Mouse (Mus musculus): ENCODE data around the gene Crygd. TPM values are rescaled to one million over a fixed set of nuclear protein-coding genes. Genes with fewer than 3 reads are reported as not detected.

Crygd gene
- not detected in 2 replicates for polyA plus RNA-seq (2015; fragmentation: Nextera tagmentation; extraction: Ambion mirVana)

DNA sequence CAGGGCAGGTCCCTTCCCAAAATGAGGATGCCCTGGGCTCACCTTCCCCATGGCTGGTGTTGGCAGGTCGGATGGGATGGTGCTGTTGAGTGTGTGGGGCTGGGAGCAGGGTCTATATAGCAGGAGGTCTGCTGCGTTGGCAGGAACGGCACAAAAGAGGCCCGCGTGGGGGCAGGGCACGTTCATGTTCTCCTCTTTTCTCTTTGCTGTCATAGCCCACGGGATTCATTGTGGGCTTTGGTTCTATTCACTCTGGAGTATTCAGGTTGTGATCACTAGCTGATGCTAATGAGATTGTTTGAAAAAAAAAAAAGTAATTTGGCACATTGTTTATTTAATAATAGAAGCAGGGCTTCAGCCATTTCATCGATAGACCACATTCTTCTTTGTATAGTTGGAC, at the start of gene Crygd:
Gene Crygd (minus strand): TSS at position 101 of the 400 bp plus-strand sequence.
- Histone ChIP-seq H3K27ac (ENCODE audit: low read depth, low read length) (no peak within 1 kb of the TSS), H3K27me3 (replicated peaks; ENCODE audit: control insufficient read depth, insufficient read depth, low read length) (no peaks in the 10 kb centered on the region), H3K4me3 (ENCODE audit: low read length) (no peak within 1 kb of the TSS), H3K4me2 (ENCODE audit: low read length) (no peak within 1 kb of the TSS), H3K9ac (ENCODE audit: low read depth, low read length) (no peak within 1 kb of the TSS), H3K4me1 (ENCODE audit: control insufficient read depth, insufficient read depth, low read depth, low read length) (no peaks in the 10 kb centered on the region), H3K9me3 (ENCODE audit: control insufficient read depth, low read length) (no peaks in the 10 kb centered on the region), H3K36me3 (ENCODE audit: control insufficient read depth, insufficient read depth, low read length) (no peaks in the 10 kb centered on the region)
- no peak for ATAC-seq
- WGBS = 58% methylated on average over 8 of the region's 8 CpGs

DNA sequence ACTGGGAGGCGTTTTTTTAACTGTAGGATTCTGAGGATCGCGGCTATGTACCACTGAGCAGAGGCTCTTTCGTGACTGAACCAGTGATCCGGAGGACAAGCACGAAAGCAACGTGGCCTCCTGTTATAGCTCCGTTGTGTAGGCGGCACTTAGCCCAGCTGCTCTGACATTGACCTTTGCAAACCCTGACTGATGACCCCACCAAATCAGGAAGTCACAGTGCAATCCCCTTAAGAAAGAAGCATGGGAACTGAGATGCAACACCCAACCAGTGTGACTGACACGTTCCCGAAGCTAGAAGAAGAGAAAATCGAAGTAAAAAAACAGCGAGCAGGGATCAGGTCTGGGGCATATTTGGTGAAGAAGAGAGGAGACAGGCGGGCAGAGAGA, 49.5 kb upstream of the Crygd start:
- no peaks in the 10 kb centered on the region for H3K36me3 ChIP-seq (ENCODE audit: control insufficient read depth, insufficient read depth, low read length)
- no peaks in the 10 kb centered on the region; the same call in 1 of the 2 replicates for H3K4me1 ChIP-seq (ENCODE audit: control insufficient read depth, insufficient read depth, low read depth, low read length)
- no peak overlapping the region for H3K27ac ChIP-seq (ENCODE audit: low read depth, low read length)
- WGBS = 50% methylated on average over 14 of the region's 14 CpGs
- no peak for ATAC-seq
- H3K9ac ChIP-seq (ENCODE audit: low read depth, low read length) = no peak overlapping the region
- peak overlapping the region; percentile 0; the same call in 1 of the 2 replicates for H3K4me3 ChIP-seq (ENCODE audit: low read length)
- H3K4me2 ChIP-seq (ENCODE audit: low read length) = peak overlapping the region; percentile 34
- H3K9me3 ChIP-seq (ENCODE audit: control insufficient read depth, low read length) = no peaks in the 10 kb centered on the region
- H3K27me3 ChIP-seq (replicated peaks; ENCODE audit: control insufficient read depth, insufficient read depth, low read length) = no peaks in the 10 kb centered on the region

DNA sequence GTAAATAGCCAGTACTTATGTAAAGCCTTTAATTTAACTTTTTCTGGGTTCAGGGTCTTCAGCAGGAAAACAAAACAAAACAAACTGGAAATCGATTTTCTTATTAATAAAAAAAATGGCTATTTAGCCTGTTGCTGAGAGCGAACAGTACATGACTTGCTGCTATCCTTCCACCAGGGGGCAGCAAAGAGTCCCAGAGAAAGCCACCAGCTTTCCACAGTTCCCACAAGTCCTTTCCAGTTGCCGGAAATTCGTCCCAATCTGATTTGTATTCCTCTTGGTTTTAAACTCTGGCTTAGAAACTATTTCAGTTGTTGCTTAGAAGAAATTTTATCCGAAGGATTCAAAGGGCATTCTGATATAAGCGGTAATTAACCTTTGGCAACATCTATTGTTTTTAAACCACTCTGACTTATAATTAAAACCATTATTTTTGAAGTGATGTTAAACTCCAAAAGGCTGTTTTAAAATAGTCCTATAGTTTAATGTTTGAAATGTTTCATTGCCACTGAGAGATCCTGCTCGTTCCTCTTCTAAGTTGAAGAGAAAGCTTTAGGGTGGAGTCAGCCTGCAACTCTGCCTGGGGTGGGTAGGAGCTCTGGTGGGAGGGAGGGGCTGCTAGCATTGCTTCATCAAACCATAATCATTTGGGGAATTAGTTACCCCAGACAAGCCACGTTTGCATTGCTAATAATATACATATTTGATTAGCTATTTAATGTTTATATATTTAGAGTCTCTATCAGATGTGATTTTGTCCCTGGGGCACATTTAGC, 49.0 kb upstream of the Crygd start:
- peak overlapping the region; percentile 34 for H3K4me2 ChIP-seq (ENCODE audit: low read length)
- peak; percentile 75; the same call in 1 of the 2 replicates for ATAC-seq
- no peaks in the 10 kb centered on the region; the same call in 1 of the 2 replicates for H3K4me1 ChIP-seq (ENCODE audit: control insufficient read depth, insufficient read depth, low read depth, low read length)
- no peaks in the 10 kb centered on the region for H3K36me3 ChIP-seq (ENCODE audit: control insufficient read depth, insufficient read depth, low read length)
- no peak overlapping the region for H3K9ac ChIP-seq (ENCODE audit: low read depth, low read length)
- 13% methylated on average over 8 of the region's 8 CpGs for WGBS
- H3K27me3 ChIP-seq (replicated peaks; ENCODE audit: control insufficient read depth, insufficient read depth, low read length) = no peaks in the 10 kb centered on the region
- H3K4me3 ChIP-seq (ENCODE audit: low read length) = peak overlapping the region; percentile 0
- no peak overlapping the region for H3K27ac ChIP-seq (ENCODE audit: low read depth, low read length)
- H3K9me3 ChIP-seq (ENCODE audit: control insufficient read depth, low read length) = no peaks in the 10 kb centered on the region

DNA sequence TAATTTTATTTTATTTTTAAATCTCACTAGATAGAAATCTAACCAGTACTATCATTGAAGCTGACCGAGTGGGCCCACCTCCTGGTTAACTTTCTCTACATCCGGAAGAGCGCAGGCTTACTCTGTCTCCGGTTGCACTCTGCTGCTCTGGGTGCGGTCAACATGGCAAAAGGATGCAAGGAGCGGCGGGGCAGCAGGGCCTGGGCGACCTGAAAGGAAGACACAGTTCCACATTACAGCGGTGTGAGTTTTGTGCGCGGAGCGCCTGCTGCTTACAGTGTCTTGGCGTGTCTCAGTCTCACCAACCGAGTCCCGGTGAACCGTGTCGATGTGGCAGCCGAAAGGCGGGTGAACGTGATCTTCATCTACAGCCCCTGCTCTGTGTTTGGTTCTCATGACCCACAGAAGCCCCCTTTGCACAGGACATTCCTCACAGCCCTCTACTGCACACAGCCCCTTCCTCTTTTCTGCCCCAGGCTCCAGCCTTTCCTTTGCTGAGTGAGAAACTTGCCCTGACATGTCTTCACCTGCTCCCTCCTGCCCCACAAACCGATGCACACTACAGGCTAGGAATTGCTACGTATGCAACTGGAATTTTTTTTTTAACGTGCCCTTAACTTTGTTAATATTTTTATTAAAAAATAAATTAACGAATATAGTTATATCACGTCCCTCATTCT, 46.6 kb upstream of the Crygd start:
- no peak for ATAC-seq
- H3K4me2 ChIP-seq (ENCODE audit: low read length) = no peak overlapping the region
- no peaks in the 10 kb centered on the region for H3K9me3 ChIP-seq (ENCODE audit: control insufficient read depth, low read length)
- no peak overlapping the region for H3K27ac ChIP-seq (ENCODE audit: low read depth, low read length)
- H3K36me3 ChIP-seq (ENCODE audit: control insufficient read depth, insufficient read depth, low read length) = no peaks in the 10 kb centered on the region
- no peak overlapping the region for H3K4me3 ChIP-seq (ENCODE audit: low read length)
- H3K27me3 ChIP-seq (replicated peaks; ENCODE audit: control insufficient read depth, insufficient read depth, low read length) = no peaks in the 10 kb centered on the region
- no peak overlapping the region for H3K9ac ChIP-seq (ENCODE audit: low read depth, low read length)
- WGBS = 81% methylated on average over 25 of the region's 25 CpGs
- H3K4me1 ChIP-seq (ENCODE audit: control insufficient read depth, insufficient read depth, low read depth, low read length) = no peaks in the 10 kb centered on the region; the same call in 1 of the 2 replicates

DNA sequence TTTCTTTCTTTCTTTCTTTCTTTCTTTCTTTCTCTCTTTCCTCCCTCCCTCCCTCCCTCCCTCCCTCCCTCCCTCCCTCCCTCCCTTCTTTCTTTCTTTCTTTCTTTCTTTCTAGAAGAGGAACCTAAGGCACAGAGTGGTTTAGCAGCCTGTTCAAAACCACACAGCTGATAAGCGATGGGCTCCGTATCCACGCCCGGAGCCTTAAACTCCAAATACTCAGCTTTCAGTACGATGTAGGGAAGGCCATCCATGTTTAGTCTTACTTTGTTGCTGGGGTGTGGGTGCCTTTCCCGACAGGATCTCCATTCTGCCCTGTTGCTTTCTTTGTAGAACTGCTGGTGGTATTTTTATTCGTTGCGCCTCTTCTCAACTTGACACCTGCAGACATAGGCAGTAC, 45.9 kb upstream of the Crygd start:
- no peak overlapping the region for H3K4me3 ChIP-seq (ENCODE audit: low read length)
- H3K27ac ChIP-seq (ENCODE audit: low read depth, low read length) = no peak overlapping the region
- ATAC-seq = no peak
- H3K9ac ChIP-seq (ENCODE audit: low read depth, low read length) = no peak overlapping the region
- 95% methylated on average over 8 of the region's 8 CpGs for WGBS
- H3K4me1 ChIP-seq (ENCODE audit: control insufficient read depth, insufficient read depth, low read depth, low read length) = no peaks in the 10 kb centered on the region; the same call in 1 of the 2 replicates
- no peaks in the 10 kb centered on the region for H3K9me3 ChIP-seq (ENCODE audit: control insufficient read depth, low read length)
- no peaks in the 10 kb centered on the region for H3K36me3 ChIP-seq (ENCODE audit: control insufficient read depth, insufficient read depth, low read length)
- no peak overlapping the region for H3K4me2 ChIP-seq (ENCODE audit: low read length)
- no peaks in the 10 kb centered on the region for H3K27me3 ChIP-seq (replicated peaks; ENCODE audit: control insufficient read depth, insufficient read depth, low read length)

DNA sequence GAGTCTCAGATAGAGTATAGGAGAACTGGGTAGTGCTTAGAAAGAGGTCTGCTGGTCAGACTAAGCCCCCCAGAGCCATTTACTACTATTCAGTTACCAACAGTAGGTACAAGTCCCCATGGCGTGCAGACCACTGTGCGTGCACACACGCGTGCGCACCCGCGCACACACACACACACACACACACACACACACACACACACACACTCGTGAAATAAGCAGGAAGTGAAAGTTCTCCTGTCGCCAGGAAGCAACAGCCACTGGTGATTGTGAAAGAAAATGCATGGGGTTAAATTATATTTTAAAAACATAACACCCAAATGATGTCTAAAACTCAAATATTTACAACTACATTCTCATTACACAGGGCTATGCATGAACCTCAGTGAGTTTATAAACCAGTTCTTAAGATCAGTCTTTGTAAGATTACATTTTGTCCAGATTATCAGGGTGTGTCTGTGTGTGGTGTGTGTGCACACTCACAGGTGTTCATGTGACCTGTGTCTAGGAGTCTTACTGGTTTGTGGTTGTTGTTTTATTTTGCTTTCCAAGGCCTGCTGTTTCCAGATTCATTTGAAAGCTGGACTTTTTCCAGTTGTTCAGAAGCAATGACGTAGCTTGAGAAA, 44.5 kb upstream of the Crygd start:
- H3K4me1 ChIP-seq (ENCODE audit: control insufficient read depth, insufficient read depth, low read depth, low read length) = no peaks in the 10 kb centered on the region; the same call in 1 of the 2 replicates
- H3K4me3 ChIP-seq (ENCODE audit: low read length) = no peak overlapping the region
- no peak overlapping the region for H3K4me2 ChIP-seq (ENCODE audit: low read length)
- no peak overlapping the region for H3K9ac ChIP-seq (ENCODE audit: low read depth, low read length)
- no peaks in the 10 kb centered on the region for H3K36me3 ChIP-seq (ENCODE audit: control insufficient read depth, insufficient read depth, low read length)
- no peaks in the 10 kb centered on the region for H3K27me3 ChIP-seq (replicated peaks; ENCODE audit: control insufficient read depth, insufficient read depth, low read length)
- ATAC-seq = no peak
- 87% methylated on average over 10 of the region's 10 CpGs for WGBS
- no peak overlapping the region for H3K27ac ChIP-seq (ENCODE audit: low read depth, low read length)
- H3K9me3 ChIP-seq (ENCODE audit: control insufficient read depth, low read length) = no peaks in the 10 kb centered on the region

DNA sequence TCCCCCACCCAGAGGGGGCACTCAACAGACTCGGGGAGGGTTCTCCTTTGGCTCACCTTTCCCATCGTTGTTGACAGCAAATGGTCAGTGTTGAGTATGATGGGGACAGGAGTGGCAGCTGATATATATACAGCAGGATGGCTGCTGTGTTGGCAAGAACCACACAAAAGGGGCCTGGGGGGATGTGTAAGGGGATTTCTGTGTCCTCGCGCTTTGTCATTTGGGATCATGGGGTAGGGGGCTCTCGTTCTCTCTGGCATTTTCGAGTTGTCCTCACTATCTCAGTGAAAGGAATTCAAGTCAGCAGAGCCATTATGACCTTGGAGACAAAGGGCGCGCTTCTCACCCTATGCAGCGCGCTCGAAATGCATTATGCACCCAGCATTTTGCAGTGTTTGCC, 40.0 kb upstream of the Crygd start, which contains the start of gene Cryga:
Gene Cryga (minus strand): TSS at position 101 of the 400 bp plus-strand sequence.
- no peaks in the 10 kb centered on the region for H3K4me1 ChIP-seq (ENCODE audit: control insufficient read depth, insufficient read depth, low read depth, low read length)
- no peak within 1 kb of the TSS for H3K27ac ChIP-seq (ENCODE audit: low read depth, low read length)
- WGBS = 86% methylated on average over 11 of the region's 11 CpGs
- no peak within 1 kb of the TSS for H3K4me2 ChIP-seq (ENCODE audit: low read length)
- H3K4me3 ChIP-seq (ENCODE audit: low read length) = no peak within 1 kb of the TSS
- H3K9me3 ChIP-seq (ENCODE audit: control insufficient read depth, low read length) = no peaks in the 10 kb centered on the region
- no peaks in the 10 kb centered on the region for H3K27me3 ChIP-seq (replicated peaks; ENCODE audit: control insufficient read depth, insufficient read depth, low read length)
- no peaks in the 10 kb centered on the region for H3K36me3 ChIP-seq (ENCODE audit: control insufficient read depth, insufficient read depth, low read length)
- H3K9ac ChIP-seq (ENCODE audit: low read depth, low read length) = no peak within 1 kb of the TSS
- ATAC-seq = no peak

DNA sequence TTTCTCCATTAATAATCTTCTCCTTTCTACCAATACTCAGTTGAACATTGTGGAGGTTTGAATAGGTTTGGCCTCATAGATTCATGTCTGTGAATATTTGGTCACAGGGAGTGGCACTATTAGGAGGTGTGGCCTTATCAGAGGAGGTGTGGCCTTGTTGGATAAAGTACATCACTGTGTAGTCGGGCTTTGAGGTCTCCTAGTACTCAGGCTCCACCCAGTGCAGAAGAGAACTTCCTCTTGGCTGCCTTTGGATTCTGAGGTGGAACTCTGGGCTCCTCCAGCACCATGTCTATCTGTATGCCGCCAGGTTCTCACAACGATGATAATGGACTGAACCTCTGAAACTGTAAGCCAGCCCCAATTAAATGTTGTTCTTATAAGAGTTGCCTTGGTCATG, 33.7 kb upstream of the Crygd start:
- no peaks in the 10 kb centered on the region for H3K4me1 ChIP-seq (ENCODE audit: control insufficient read depth, insufficient read depth, low read depth, low read length)
- WGBS = 86% methylated on average over 3 of the region's 3 CpGs
- H3K4me3 ChIP-seq (ENCODE audit: low read length) = no peak overlapping the region
- H3K27me3 ChIP-seq (replicated peaks; ENCODE audit: control insufficient read depth, insufficient read depth, low read length) = no peaks in the 10 kb centered on the region
- no peak overlapping the region for H3K9ac ChIP-seq (ENCODE audit: low read depth, low read length)
- H3K36me3 ChIP-seq (ENCODE audit: control insufficient read depth, insufficient read depth, low read length) = no peaks in the 10 kb centered on the region
- no peak for ATAC-seq
- H3K4me2 ChIP-seq (ENCODE audit: low read length) = no peak overlapping the region
- no peak overlapping the region for H3K27ac ChIP-seq (ENCODE audit: low read depth, low read length)
- no peaks in the 10 kb centered on the region for H3K9me3 ChIP-seq (ENCODE audit: control insufficient read depth, low read length)

DNA sequence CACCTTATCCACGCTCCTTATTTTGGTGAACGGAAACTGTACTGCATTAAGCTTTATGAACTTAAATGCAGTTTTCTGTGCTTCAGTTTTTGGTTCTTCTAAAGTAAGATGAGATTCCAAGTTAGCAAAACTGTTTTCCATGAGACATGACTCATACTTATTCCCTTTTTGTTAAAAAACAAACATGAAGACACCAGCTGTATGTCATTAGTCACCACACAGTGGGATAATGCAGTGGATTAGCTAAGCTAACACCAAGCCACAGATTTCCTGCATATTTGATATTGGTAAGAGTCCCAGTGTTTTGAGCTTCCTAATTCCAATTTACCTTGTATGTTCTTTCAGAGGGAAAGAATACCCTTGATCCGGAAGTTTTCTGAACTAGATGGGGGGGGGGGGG, 28.3 kb upstream of the Crygd start:
- no peak overlapping the region for H3K27ac ChIP-seq (ENCODE audit: low read depth, low read length)
- ATAC-seq = no peak
- H3K4me3 ChIP-seq (ENCODE audit: low read length) = no peak overlapping the region
- no peak overlapping the region for H3K4me2 ChIP-seq (ENCODE audit: low read length)
- no peaks in the 10 kb centered on the region for H3K4me1 ChIP-seq (ENCODE audit: control insufficient read depth, insufficient read depth, low read depth, low read length)
- WGBS = 96% methylated on average over 3 of the region's 3 CpGs
- H3K9me3 ChIP-seq (ENCODE audit: control insufficient read depth, low read length) = no peaks in the 10 kb centered on the region
- no peak overlapping the region for H3K9ac ChIP-seq (ENCODE audit: low read depth, low read length)
- no peaks in the 10 kb centered on the region for H3K36me3 ChIP-seq (ENCODE audit: control insufficient read depth, insufficient read depth, low read length)
- no peaks in the 10 kb centered on the region for H3K27me3 ChIP-seq (replicated peaks; ENCODE audit: control insufficient read depth, insufficient read depth, low read length)

Data from hindbrain, embryonic 16.5 days (tissue).